Mouse (Mus musculus) granulocyte monocyte progenitor cell, adult 5-6 weeks (primary cell): Measurements from ENCODE around the gene Slfn9. TPM values are rescaled to one million over a fixed set of nuclear protein-coding genes. Genes with fewer than 3 reads are reported as not detected.

ENCODE experiments used
- total RNA-seq, 2 experiments: library from RNA; stranded (forward) in 1 of 2; stranded (reverse) in 1 of 2; fragments of 200-712, 200-1000 nt in 1 of 2; fragments of >200 nt in 1 of 2; fragmentation: Nextera tagmentation in 1 of 2; gene quantifications; 2 replicates each; pipeline ENCODE4 v1.2.3; 2014 to 2017

Slfn9 gene
- total RNA-seq, 2 experiments from 2014 or later: 30.6 to 48.6 TPM

Other genes starting within 250 kb of the Slfn9 start
- gene Cct6b, start 227.5 kb downstream of the Slfn9 start, total RNA-seq (2014; fragmentation: Nextera tagmentation): 0.19 and 0.88 TPM in 2 replicates
- 0.34 TPM in 1 of 2 replicates, not detected in the other for gene Cct6b, start 227.5 kb downstream of the Slfn9 start, total RNA-seq (2017)
- gene Zfp830, start 227.5 kb downstream of the Slfn9 start, total RNA-seq (2014; fragmentation: Nextera tagmentation): 13.9 and 15.2 TPM in 2 replicates
- gene Zfp830, start 227.5 kb downstream of the Slfn9 start, total RNA-seq (2017): 44.3 and 46.4 TPM in 2 replicates
- 41.2 and 42.0 TPM in 2 replicates for gene Lig3, start 210.7 kb downstream of the Slfn9 start, total RNA-seq (2014; fragmentation: Nextera tagmentation)
- gene Lig3, start 210.7 kb downstream of the Slfn9 start, total RNA-seq (2017): 36.5 and 57.2 TPM in 2 replicates
- gene Rffl, start 120.6 kb downstream of the Slfn9 start, total RNA-seq (2014; fragmentation: Nextera tagmentation): 26.6 and 35.3 TPM in 2 replicates
- 18.6 and 21.8 TPM in 2 replicates for gene Rffl, start 120.6 kb downstream of the Slfn9 start, total RNA-seq (2017)
- 11.5 and 24.9 TPM in 2 replicates for gene Rad51d, start 101.2 kb downstream of the Slfn9 start, total RNA-seq (2014; fragmentation: Nextera tagmentation)
- gene Rad51d, start 101.2 kb downstream of the Slfn9 start, total RNA-seq (2017): 15.3 and 18.2 TPM in 2 replicates
- gene Fndc8, start 99.7 kb downstream of the Slfn9 start, total RNA-seq (2014; fragmentation: Nextera tagmentation): not detected in 2 replicates
- gene Fndc8, start 99.7 kb downstream of the Slfn9 start, total RNA-seq (2017): not detected in 2 replicates
- gene Nle1, start 83.4 kb downstream of the Slfn9 start, total RNA-seq (2014; fragmentation: Nextera tagmentation): 36.8 and 41.7 TPM in 2 replicates
- gene Nle1, start 83.4 kb downstream of the Slfn9 start, total RNA-seq (2017): 23.0 and 24.5 TPM in 2 replicates
- gene Unc45b, start 81.3 kb downstream of the Slfn9 start, total RNA-seq (2014; fragmentation: Nextera tagmentation): not detected in 2 replicates
- not detected in 2 replicates for gene Unc45b, start 81.3 kb downstream of the Slfn9 start, total RNA-seq (2017)
- 1.7 TPM in 1 of 2 replicates, not detected in the other for gene Slfn5, start 40.5 kb downstream of the Slfn9 start, total RNA-seq (2014; fragmentation: Nextera tagmentation)
- gene Slfn5, start 40.5 kb downstream of the Slfn9 start, total RNA-seq (2017): 0.82 and 3.3 TPM in 2 replicates
- 8.5 and 8.9 TPM in 2 replicates for gene Slfn8, start 29.0 kb upstream of the Slfn9 start, total RNA-seq (2014; fragmentation: Nextera tagmentation)
- 7.6 and 10.2 TPM in 2 replicates for gene Slfn8, start 29.0 kb upstream of the Slfn9 start, total RNA-seq (2017)
- 8.3 and 11.4 TPM in 2 replicates for gene Slfn2, start 73.3 kb upstream of the Slfn9 start, total RNA-seq (2014; fragmentation: Nextera tagmentation)
- 30.2 and 43.3 TPM in 2 replicates for gene Slfn2, start 73.3 kb upstream of the Slfn9 start, total RNA-seq (2017)
- 0.30 TPM in 1 of 2 replicates, not detected in the other for gene Slfn1, start 125.0 kb upstream of the Slfn9 start, total RNA-seq (2014; fragmentation: Nextera tagmentation)
- gene Slfn1, start 125.0 kb upstream of the Slfn9 start, total RNA-seq (2017): 3.1 and 3.8 TPM in 2 replicates
- gene Slfn4, start 183.4 kb upstream of the Slfn9 start, total RNA-seq (2014; fragmentation: Nextera tagmentation): 1.5 and 2.8 TPM in 2 replicates
- 6.4 and 7.2 TPM in 2 replicates for gene Slfn4, start 183.4 kb upstream of the Slfn9 start, total RNA-seq (2017)
- 15.8 and 16.6 TPM in 2 replicates for gene Slfn3, start 199.5 kb upstream of the Slfn9 start, total RNA-seq (2014; fragmentation: Nextera tagmentation)
- gene Slfn3, start 199.5 kb upstream of the Slfn9 start, total RNA-seq (2017): 27.5 and 33.9 TPM in 2 replicates